Comparison of ENCODE assay signal across 8 mouse cellular contexts in the genomic region with DNA sequence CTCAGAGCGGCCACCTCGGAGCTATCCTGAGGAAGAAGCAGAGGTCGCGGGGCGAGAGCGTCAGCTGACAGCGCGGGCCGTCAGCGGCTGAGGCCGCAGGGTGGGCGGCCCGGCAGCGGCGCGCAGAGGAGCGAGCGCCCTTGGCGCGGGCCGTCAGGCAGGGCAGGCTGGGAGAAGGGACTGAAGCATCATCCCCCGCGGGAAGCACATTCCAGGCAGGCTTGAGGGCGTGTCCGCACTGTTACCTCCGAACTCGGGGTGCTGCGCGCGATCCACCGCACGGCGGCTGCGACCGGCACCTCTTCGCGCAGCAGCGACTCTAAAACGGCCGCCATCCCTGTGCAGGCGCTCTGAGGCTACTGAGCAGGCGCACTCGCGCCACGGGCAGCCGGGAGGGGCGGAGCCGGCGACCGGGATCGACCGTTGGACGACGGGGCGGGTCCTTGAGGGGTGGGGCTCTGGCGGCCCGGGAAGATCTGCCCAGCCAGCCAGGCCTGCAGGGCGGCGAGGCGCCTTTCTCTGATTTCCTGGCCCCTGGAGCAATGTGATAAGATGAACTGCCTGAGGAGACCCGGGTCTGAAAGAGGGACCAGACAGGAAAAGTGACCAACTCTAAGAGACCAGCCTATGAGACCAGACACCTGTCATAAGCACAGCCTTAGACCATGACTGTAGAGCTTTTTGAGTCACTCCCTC.
DNase-seq lines count a peak whose midpoint lies in the region; ATAC-seq lines count a peak whose summit lies in the region.

No protein-coding gene starts in this region.

- H3K9ac ChIP-seq in heart, embryonic 14.5 days (ENCODE audit: low read length) = peak overlapping the region; percentile 87
- peak overlapping the region; percentile 98 for H3K9ac ChIP-seq in liver, embryonic 13.5 days
- H3K9ac ChIP-seq in stomach, embryonic 16.5 days (ENCODE audit: low read length) = peak overlapping the region; percentile 94

- H3K9me3 ChIP-seq in heart, embryonic 14.5 days (ENCODE audit: control insufficient read depth, low read length) = no peaks in the 10 kb centered on the region
- no peaks in the 10 kb centered on the region for H3K9me3 ChIP-seq in liver, embryonic 13.5 days (replicated peaks)
- no peaks in the 10 kb centered on the region for H3K9me3 ChIP-seq in stomach, embryonic 16.5 days (replicated peaks; ENCODE audit: control insufficient read depth, low read length)

- ATAC-seq in erythroid progenitor cell, adult 5-6 weeks (replicated peaks; ENCODE audit: low FRiP score, poor library complexity, severe bottlenecking) = peak; percentile 90
- peak; percentile 95 for ATAC-seq in heart, embryonic 14.5 days (ENCODE audit: insufficient number of reproducible peaks, insufficient read depth, low FRiP score, low read depth)
- peak; percentile 97 for ATAC-seq in liver, embryonic 13.5 days (ENCODE audit: low read depth)
- ATAC-seq in stomach, embryonic 16.5 days (ENCODE audit: insufficient read depth, low FRiP score) = peak; percentile 99

- peaks cover 28% of the 10 kb centered on the region for H3K36me3 ChIP-seq in heart, embryonic 14.5 days (ENCODE audit: control insufficient read depth, insufficient read depth, low read length)
- H3K36me3 ChIP-seq in liver, embryonic 13.5 days = peaks cover 33% of the 10 kb centered on the region
- peaks cover 9% of the 10 kb centered on the region; the same call in 1 of the 2 replicates for H3K36me3 ChIP-seq in stomach, embryonic 16.5 days (ENCODE audit: control insufficient read depth, insufficient read depth, low read length)

- H3K4me2 ChIP-seq in heart, embryonic 14.5 days (ENCODE audit: low read length) = peak overlapping the region; percentile 96
- H3K4me2 ChIP-seq in liver, embryonic 13.5 days = peak overlapping the region; percentile 95
- H3K4me2 ChIP-seq in stomach, embryonic 16.5 days (ENCODE audit: low read depth, low read length) = peak overlapping the region; percentile 94

- peak; percentile 94 for DNase-seq in CD4-positive helper T cell, adult 2 months (ENCODE audit: low read depth, low spot score)
- DNase-seq in brain, embryonic 18.5 days (ENCODE audit: low read depth, low spot score) = peak; percentile 76
- peak; percentile 97 for DNase-seq in kidney, postnatal 14 days
- peak; percentile 89 for DNase-seq in liver, embryonic 13.5 days
- DNase-seq in neural tube, embryonic 10.5 days (ENCODE audit: extremely low spot score, low spot score) = peak; percentile 95

- under 1% methylated on average over 60 of the region's 61 CpGs for WGBS in heart, embryonic 14.5 days
- under 1% methylated on average over 61 of the region's 61 CpGs for WGBS in liver, embryonic 13.5 days (ENCODE audit: insufficient replicate concordance)
- under 1% methylated on average over 61 of the region's 61 CpGs for WGBS in stomach, embryonic 16.5 days

- H3K4me3 ChIP-seq in heart, embryonic 14.5 days (ENCODE audit: control insufficient read depth in 1 of 2, insufficient read depth in 1 of 2, low read depth in 1 of 2, low read length in 2 of 2) = peak overlapping the region; percentile 78 to 96
- peak overlapping the region; percentile 84 for H3K4me3 ChIP-seq in liver, embryonic 13.5 days (replicated peaks)
- peak overlapping the region; percentile 94 for H3K4me3 ChIP-seq in stomach, embryonic 16.5 days (replicated peaks; ENCODE audit: low read length)

- peaks cover 6 to 15% of the 10 kb centered on the region in 2 experiments for H3K4me1 ChIP-seq in heart, embryonic 14.5 days (ENCODE audit: control insufficient read depth in 2 of 2, insufficient read depth in 2 of 2, low read length in 2 of 2)
- peaks cover 40% of the 10 kb centered on the region for H3K4me1 ChIP-seq in liver, embryonic 13.5 days (replicated peaks)
- H3K4me1 ChIP-seq in stomach, embryonic 16.5 days (ENCODE audit: control insufficient read depth, insufficient read depth, low read length) = peaks cover 19% of the 10 kb centered on the region

- H3K27me3 ChIP-seq in heart, embryonic 14.5 days (ENCODE audit: control insufficient read depth, insufficient read depth, low read length) = no peaks in the 10 kb centered on the region
- H3K27me3 ChIP-seq in liver, embryonic 13.5 days = no peaks in the 10 kb centered on the region
- no peaks in the 10 kb centered on the region for H3K27me3 ChIP-seq in stomach, embryonic 16.5 days (ENCODE audit: control insufficient read depth, insufficient read depth, low read length)

- peak overlapping the region; percentile 96 to 98 for H3K27ac ChIP-seq in heart, embryonic 14.5 days (replicated peaks in 1 of 2; ENCODE audit: control insufficient read depth in 1 of 2, insufficient read depth in 1 of 2, low read depth in 2 of 2, low read length in 2 of 2)
- H3K27ac ChIP-seq in liver, embryonic 13.5 days = peak overlapping the region; percentile 93
- H3K27ac ChIP-seq in stomach, embryonic 16.5 days (ENCODE audit: low read length) = peak overlapping the region; percentile 95

Comparison
In these comparisons a context has a peak if more than half of its experiments do, and no peak if none do; other contexts are left out.
1. Peak in every context shown above with its lines: DNase-seq, ATAC-seq, H3K4me3 ChIP-seq and H3K27ac ChIP-seq.